Mouse (Mus musculus): ENCODE data around the gene Lrrc34. TPM values are rescaled to one million over a fixed set of nuclear protein-coding genes. Genes with fewer than 3 reads are reported as not detected.

Lrrc34 gene
- total RNA-seq, 2 experiments from 2014 or later: 0.42 to 0.70 TPM

DNA sequence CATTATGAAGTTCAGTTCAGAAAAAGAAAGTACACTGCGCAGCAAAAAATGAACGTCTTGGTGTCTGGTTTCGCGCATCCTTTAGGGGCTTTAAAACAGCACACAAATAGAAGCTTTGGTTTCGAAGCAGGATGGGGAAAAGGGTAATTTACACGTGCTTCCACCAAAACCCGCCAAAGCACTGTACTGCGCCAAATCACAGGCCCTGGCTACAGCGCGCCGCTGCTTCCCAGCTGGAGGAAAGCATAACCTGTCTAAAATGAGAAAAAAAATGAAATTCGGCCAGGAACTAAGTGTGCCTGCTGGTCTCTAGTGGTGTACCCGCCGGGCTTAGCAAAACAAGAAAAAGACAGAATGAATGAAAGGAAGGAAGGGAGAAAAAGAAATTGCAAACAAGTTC is 47.0 kb downstream of the Lrrc34 start:
- no peak for DNase-seq (ENCODE audit: low spot score in 2 of 2)

DNA sequence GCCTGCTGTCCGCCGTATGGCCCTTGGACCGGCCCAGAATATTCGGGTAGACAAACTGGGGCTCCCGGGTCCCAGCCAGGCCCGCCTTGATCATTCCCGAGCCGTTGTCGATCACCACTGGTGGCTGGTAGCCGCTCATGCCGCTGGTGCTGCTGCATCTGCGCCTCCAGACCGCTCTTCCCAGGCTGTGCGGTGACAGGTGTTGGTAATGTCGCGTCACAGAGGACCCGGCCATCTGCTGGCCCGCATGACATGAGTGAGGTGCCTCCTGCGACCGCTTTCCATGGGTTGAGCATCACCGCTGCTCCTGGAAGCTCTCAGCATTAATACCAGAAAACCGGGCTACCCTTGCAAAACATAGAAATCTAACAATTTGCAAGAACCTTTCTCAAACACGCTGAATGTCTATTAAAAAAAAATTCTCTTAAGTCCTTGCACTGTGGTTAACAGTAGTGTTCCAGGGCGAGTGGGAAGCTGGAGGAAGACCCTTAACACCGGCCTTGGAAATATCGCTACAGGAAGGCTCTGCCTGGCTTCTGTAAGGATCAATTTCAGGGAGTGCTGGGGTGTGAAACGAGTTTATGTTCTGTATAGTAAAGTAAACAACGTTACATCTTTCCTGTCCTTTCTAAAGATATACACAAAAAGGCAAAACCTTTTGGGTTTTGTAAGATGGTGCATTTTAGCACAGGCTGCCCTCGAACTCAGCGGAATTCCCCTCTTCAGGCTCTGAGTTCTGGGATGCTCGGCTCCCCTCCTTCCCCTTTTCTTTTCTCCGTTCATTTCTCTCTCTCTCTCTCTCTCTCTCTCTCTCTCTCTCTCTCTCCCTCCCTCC is 47.7 kb downstream of the Lrrc34 start, which contains the start of gene Actrt3:
Gene Actrt3 (minus strand): TSS at position 229 of the 835 bp plus-strand sequence.
- DNase-seq (ENCODE audit: low spot score in 2 of 2): no peak

DNA sequence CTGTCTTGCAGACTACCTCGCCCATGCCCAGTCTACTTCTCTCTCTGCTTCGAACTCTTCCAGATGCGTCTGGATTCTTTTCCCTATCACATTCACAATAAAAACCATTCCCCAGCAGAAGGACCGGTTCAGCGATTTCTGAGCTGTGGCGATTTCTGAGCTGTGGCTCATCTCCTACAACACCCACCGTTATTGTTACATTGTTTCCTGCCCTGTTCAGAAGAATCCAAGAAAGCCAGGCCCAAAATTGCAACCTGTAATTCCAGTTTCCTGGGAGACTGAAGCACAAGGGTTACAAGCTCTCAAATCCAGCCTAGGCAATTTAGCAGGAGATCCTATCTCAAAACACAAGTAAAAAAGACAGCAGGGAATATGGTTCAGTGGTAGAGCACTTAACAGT is 50.4 kb downstream of the Lrrc34 start:
- DNase-seq (ENCODE audit: low spot score in 2 of 2): no peak

DNA sequence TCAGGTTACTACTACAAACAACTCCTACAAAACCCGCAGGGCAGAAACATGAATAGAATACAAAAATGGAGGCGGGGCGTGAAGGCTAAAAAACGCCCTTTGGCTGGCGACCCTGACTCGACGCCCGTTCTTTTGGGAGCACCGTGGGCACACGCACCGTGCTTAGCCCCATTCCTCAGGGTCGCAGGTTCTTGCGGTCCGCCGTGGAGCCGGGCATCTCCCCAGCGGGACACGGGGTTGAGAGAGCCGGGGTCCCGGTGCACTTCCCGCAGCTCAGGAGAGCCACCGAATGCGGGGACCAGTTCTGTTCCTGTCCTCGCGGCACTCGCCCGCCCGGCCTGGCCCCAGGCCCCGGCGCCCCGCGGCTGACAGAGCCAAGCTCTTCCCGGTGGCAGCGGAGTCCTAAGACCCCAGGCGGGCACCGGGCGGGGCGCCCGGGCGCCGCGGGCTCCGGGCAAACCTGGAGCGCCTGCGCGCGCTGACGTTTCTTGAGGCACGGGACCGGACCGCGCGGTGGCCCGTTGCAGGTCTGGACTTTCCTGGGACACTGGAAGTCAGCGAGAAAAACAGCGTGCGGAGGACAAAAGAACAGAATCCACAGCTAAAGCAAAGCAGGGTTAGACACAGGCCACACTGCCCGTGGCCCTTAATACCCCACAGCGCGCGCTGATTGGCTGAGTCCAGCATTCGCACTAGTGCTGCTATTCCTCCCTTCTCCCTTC is 52.4 kb downstream of the Lrrc34 start:
- peak in 1 of 2 experiments; percentile 4 for DNase-seq (ENCODE audit: low spot score in 2 of 2)

DNA sequence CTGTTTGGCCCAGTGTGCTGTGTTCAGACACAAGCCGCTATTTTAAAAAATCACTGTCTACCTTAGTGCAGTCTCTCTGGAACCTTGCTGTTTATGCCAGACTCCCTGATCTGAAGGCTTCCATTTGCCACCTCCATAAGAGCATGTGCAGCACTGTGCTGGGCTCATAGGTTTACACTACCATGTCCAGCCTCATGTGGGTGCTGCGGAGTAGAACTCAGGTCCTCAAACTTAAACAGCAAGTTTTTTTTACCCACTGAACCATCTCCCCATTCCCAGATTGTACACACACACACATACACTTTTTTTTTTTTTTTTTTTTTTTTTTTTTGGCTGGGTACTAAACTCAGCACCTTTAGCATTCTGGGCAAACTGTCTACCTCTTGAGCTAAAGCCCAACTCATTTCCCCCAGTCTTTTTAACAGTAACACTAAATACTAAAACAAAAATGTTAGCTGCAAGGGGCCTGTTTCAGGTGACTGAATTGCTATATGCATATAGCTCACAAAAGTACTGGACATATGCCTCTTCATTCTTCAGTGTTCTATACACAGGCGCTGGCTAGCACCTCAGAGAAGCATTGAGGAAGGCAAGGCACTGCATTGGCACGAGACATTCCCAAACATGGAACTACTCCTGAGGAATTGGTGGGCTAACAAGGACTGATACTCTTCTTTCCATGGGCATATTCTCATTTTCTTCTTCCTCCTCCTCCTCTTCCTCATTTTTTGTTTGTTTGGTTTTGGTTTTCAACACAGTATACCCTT is 53.8 kb downstream of the Lrrc34 start:
- DNase-seq (ENCODE audit: low spot score in 2 of 2): no peak

DNA sequence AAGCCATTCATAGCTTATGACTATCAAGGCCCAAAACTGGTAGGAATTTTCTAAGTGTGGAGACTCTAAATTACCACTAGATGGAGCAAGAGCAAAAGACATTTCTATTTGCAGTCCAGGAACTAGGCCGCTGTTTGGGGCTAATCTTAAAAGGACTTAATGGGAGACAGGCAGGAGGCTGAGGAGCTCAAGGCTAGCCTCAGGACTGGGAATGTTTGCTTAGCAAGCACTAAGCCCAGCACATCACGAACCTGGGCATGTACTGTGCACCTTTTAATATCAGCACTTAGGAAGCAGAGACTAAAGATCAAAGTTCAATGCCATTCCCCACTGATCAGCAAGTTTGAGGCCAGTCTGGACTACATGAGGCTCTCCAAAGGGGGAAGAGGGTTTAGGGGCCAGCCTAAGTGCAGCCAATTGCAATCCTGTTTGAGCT is 55.2 kb downstream of the Lrrc34 start:
- DNase-seq (ENCODE audit: low spot score in 2 of 2): no peak

DNA sequence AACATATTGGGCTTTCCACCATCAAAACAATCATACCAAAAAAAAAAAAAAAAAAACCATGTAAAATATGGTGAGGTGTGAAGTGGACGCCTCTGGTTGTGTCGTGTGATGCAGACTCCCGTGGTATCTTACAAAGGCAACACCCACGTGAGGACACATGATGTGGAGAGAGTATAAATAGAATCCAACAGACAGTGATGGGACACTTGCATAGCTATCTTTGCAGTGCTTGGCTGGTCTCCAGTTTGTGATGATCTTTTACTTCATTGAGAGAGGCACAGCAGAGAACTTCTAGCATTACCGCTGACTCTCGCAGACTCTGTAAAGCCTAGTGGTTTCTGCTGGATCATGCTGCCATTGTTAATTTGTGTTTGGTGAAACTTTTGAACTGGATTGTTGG is 58.8 kb downstream of the Lrrc34 start:
- DNase-seq (ENCODE audit: low spot score in 2 of 2): no peak

Other genes with a start within 250 kb of the Lrrc34 start
- 10 to 100 TPM; 14.7 to 41.9 TPM for gene Mecom, start 99.9 kb downstream of the Lrrc34 start, total RNA-seq (2021)
- not detected for gene Actrt3, start 47.9 kb downstream of the Lrrc34 start, total RNA-seq (2021)
- 10 to 100 TPM; 30.0 to 42.3 TPM for gene Mynn, start 45.8 kb downstream of the Lrrc34 start, total RNA-seq (2021)
- not detected for gene Lrriq4, start 3.4 kb downstream of the Lrrc34 start, total RNA-seq (2021)
- under 1 TPM in 1 of 2 experiments, not detected in 1; 0.14 TPM for gene Lrrc31, start 52.0 kb upstream of the Lrrc34 start, total RNA-seq (2021)
- under 1 TPM in 1 of 2 experiments, not detected in 1; 0.08 TPM for gene Samd7, start 98.4 kb upstream of the Lrrc34 start, total RNA-seq (2021)
- gene Sec62, start 145.0 kb upstream of the Lrrc34 start, total RNA-seq (2021): 10 to 100 TPM; 69.8 to 74.4 TPM
- 1 to 10 TPM; 2.3 to 2.7 TPM for gene Gpr160, start 208.1 kb upstream of the Lrrc34 start, total RNA-seq (2021)